Mouse (Mus musculus): ENCODE results near the gene Elk1. TPM values are rescaled to one million over a fixed set of nuclear protein-coding genes. Genes with fewer than 3 reads are reported as not detected.

Gene Elk1
- polyA plus RNA-seq (2016; fragmentation: Nextera tagmentation; extraction: Ambion mirVana): 11.1 and 12.4 TPM in 2 replicates

GRCm38 (mm10) chrX:20950191-20950880 is at the start of gene Elk1:
TSS of gene Elk1 (minus strand) at chrX:20950608.
- H3K4me1 ChIP-seq (replicated peaks): peaks cover 6% of the 10 kb centered on the region
- no peaks in the 10 kb centered on the region for H3K36me3 ChIP-seq
- WGBS: 17% methylated on average over 30 of the region's 30 CpGs
- peak; percentile 88 for DNase-seq (ENCODE audit: low spot score)
- H3K4me3 ChIP-seq: peak within 1 kb of the TSS; percentile 65
- H3K27me3 ChIP-seq (ENCODE audit: insufficient read depth, poor library complexity, severe bottlenecking): no peaks in the 10 kb centered on the region
- H3K9me3 ChIP-seq: no peaks in the 10 kb centered on the region
- peak within 1 kb of the TSS; percentile 87 for H3K27ac ChIP-seq

DNA sequence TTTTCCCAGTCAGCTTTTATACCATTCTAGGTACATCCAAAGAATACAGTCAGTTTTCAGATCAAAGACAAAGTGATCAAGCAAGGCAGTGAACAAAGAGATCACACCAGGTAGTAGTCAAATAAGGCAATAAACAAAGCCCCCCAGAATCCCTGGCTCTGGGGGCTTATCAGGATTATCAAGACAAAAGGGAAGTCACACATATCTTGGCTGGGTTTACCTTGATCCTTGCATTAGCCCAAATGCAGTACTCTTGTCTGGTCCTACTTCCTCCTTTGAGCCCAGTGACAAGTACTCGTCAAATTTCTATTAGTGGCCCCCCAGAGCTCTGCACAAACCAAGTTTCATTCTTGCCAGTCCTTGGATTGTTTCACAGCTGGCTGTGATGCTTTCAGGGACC is 30.5 kb upstream of the Elk1 start:
- no peaks in the 10 kb centered on the region for H3K27me3 ChIP-seq (ENCODE audit: insufficient read depth, poor library complexity, severe bottlenecking)
- no peak overlapping the region for H3K27ac ChIP-seq
- no peak for DNase-seq (ENCODE audit: low spot score)
- peaks cover 7% of the 10 kb centered on the region; the same call in 1 of the 2 replicates for H3K9me3 ChIP-seq
- no peak overlapping the region for H3K4me3 ChIP-seq
- WGBS: 73% methylated on average over 1 of the region's 1 CpGs
- no peaks in the 10 kb centered on the region for H3K4me1 ChIP-seq (replicated peaks)
- peaks cover 7% of the 10 kb centered on the region for H3K36me3 ChIP-seq

- 17% methylated on average over 57 of the region's 57 CpGs for WGBS
These were observed 11.3 kb upstream of the Elk1 start, which contains the start of gene Uxt for GRCm38 (mm10) chrX:20961477-20962378. TSS of gene Uxt (minus strand) at chrX:20962017.

DNA sequence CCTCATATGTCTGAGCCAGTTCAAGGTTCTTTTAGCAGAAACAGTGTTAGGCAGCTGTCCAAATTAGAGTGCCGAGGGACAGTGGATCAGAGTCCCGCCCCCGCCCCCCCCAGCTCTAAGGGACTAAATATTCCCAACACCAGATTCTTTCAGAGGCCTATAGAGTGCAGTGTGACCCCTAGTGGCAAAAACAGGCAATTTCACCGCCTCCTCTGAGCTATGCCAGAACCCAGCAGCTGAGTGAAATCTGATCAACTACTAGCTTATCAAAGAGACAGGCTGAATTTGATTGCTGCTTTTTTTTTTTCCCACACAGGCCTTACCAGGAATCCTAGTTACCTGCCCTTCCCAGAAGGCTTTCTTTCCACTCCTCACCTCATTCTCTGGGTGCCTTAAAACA is 4.4 kb downstream of the Elk1 start:
- DNase-seq (ENCODE audit: low spot score): peak; percentile 18
- WGBS: 22% methylated on average over 4 of the region's 4 CpGs
- 0 out of 2 replicates have a peak, but pooled peaks cover 3% of the 10 kb centered on the region for H3K36me3 ChIP-seq

More at GRCm38 (mm10) chrX:20961477-20962378, 11.3 kb upstream of the Elk1 start, which contains the start of gene Uxt:
- peak within 1 kb of the TSS; percentile 82 for H3K27ac ChIP-seq
- 0 out of 2 replicates have a peak, but pooled peaks cover 5% of the 10 kb centered on the region for H3K4me1 ChIP-seq (replicated peaks)
- H3K4me3 ChIP-seq: peak within 1 kb of the TSS; percentile 57
- no peaks in the 10 kb centered on the region for H3K27me3 ChIP-seq (ENCODE audit: insufficient read depth, poor library complexity, severe bottlenecking)
- H3K36me3 ChIP-seq: peaks cover 23% of the 10 kb centered on the region
- no peaks in the 10 kb centered on the region for H3K9me3 ChIP-seq
- DNase-seq (ENCODE audit: low spot score): peak; percentile 88

GRCm38 (mm10) chrX:20931963-20932362 is 18.4 kb downstream of the Elk1 start:
- H3K4me1 ChIP-seq (replicated peaks): no peaks in the 10 kb centered on the region
- peaks cover 59% of the 10 kb centered on the region for H3K36me3 ChIP-seq
- no peak for DNase-seq (ENCODE audit: low spot score)
- H3K27me3 ChIP-seq (ENCODE audit: insufficient read depth, poor library complexity, severe bottlenecking): no peaks in the 10 kb centered on the region
- no peak overlapping the region for H3K27ac ChIP-seq
- H3K9me3 ChIP-seq: peaks cover under 1% of the 10 kb centered on the region; the same call in 1 of the 2 replicates
- WGBS: 77% methylated on average over 1 of the region's 1 CpGs
- no peak overlapping the region for H3K4me3 ChIP-seq

More for the DNA sequence above, 4.4 kb downstream of the Elk1 start:
- Histone ChIP-seq H3K4me1 (replicated peaks) (peaks cover 6% of the 10 kb centered on the region), H3K27me3 (ENCODE audit: insufficient read depth, poor library complexity, severe bottlenecking) (no peaks in the 10 kb centered on the region), H3K9me3 (no peaks in the 10 kb centered on the region), H3K27ac (no peak overlapping the region), H3K4me3 (no peak overlapping the region)

DNA sequence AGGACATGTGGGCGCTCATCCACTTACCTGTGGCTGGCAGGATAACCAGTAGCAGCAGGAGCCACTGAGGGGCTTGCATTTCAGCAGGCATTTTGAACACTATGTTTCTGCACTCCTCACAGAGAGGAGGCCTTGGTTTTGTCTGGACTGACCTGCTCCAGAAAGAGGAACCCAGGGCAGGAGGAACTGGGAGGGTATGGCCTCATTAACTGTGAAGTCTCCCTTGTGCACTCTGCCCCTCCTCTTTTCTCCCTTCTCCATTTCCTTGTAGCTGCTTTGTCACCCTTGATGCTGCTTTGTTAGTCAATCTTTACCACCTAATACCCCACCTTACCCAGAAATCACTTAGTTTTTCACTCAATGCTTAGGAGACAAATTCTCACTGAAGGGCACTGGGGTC is 19.0 kb downstream of the Elk1 start, which contains the start of gene Cfp:
Cfp (minus strand) TSS at position 192 of the 400 bp plus-strand sequence.
- 100% methylated on average over 1 of the region's 1 CpGs for WGBS
- DNase-seq (ENCODE audit: low spot score): no peak
- H3K36me3 ChIP-seq: peaks cover 56% of the 10 kb centered on the region
- no peaks in the 10 kb centered on the region for H3K27me3 ChIP-seq (ENCODE audit: insufficient read depth, poor library complexity, severe bottlenecking)
- no peaks in the 10 kb centered on the region; the same call in 1 of the 2 replicates for H3K9me3 ChIP-seq
- no peak within 1 kb of the TSS for H3K4me3 ChIP-seq
- no peak within 1 kb of the TSS for H3K27ac ChIP-seq
- H3K4me1 ChIP-seq (replicated peaks): no peaks in the 10 kb centered on the region

- H3K36me3 ChIP-seq: peaks cover 49% of the 10 kb centered on the region
- no peaks in the 10 kb centered on the region; the same call in 1 of the 2 replicates for H3K9me3 ChIP-seq
- WGBS: 94% methylated on average over 1 of the region's 1 CpGs
- H3K4me1 ChIP-seq (replicated peaks): no peaks in the 10 kb centered on the region
- no peak for DNase-seq (ENCODE audit: low spot score)
- no peak overlapping the region for H3K27ac ChIP-seq
- H3K27me3 ChIP-seq (ENCODE audit: insufficient read depth, poor library complexity, severe bottlenecking): no peaks in the 10 kb centered on the region
- no peak overlapping the region for H3K4me3 ChIP-seq
These were observed 20.5 kb downstream of the Elk1 start for GRCm38 (mm10) chrX:20929859-20930258.

GRCm38 (mm10) chrX:20924976-20925375 is 25.4 kb downstream of the Elk1 start:
- H3K4me3 ChIP-seq: no peak overlapping the region
- H3K27me3 ChIP-seq (ENCODE audit: insufficient read depth, poor library complexity, severe bottlenecking): peaks cover under 1% of the 10 kb centered on the region; the same call in 1 of the 2 replicates
- H3K27ac ChIP-seq: no peak overlapping the region
- peaks cover 29% of the 10 kb centered on the region for H3K36me3 ChIP-seq
- H3K4me1 ChIP-seq (replicated peaks): peaks cover 5% of the 10 kb centered on the region; the same call in 1 of the 2 replicates
- no peak for DNase-seq (ENCODE audit: low spot score)
- peaks cover 8% of the 10 kb centered on the region; the same call in 1 of the 2 replicates for H3K9me3 ChIP-seq

GRCm38 (mm10) chrX:20923506-20923905 is 26.9 kb downstream of the Elk1 start:
- Histone ChIP-seq H3K9me3 (peaks cover 8% of the 10 kb centered on the region; the same call in 1 of the 2 replicates), H3K4me3 (no peak overlapping the region)

DNA sequence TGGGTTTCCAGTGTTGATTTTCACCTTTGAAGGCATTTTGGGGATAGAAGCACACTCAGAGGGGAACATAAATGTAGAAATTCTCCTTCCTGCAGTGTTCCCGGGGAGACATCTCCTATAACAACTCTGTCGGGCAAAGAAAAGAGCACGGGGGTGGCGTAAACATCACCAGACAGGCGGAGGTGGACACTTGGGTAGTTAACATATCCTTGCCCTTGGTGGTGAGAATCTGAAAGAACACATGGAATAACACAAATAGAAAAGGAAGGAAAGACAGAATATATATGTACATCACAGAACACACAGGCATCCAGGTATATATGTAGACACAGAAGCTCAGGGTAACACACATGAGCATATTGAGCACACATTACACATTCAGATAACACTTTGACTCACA is 29.0 kb downstream of the Elk1 start:
- H3K4me3 ChIP-seq: peak overlapping the region; percentile 54
- H3K27ac ChIP-seq: no peak overlapping the region
- 0 out of 2 replicates have a peak, but pooled peaks cover 9% of the 10 kb centered on the region for H3K36me3 ChIP-seq
- H3K9me3 ChIP-seq: peaks cover 8% of the 10 kb centered on the region; the same call in 1 of the 2 replicates
- peaks cover 11% of the 10 kb centered on the region; the same call in 1 of the 2 replicates for H3K27me3 ChIP-seq (ENCODE audit: insufficient read depth, poor library complexity, severe bottlenecking)
- peaks cover 5% of the 10 kb centered on the region; the same call in 1 of the 2 replicates for H3K4me1 ChIP-seq (replicated peaks)
- DNase-seq (ENCODE audit: low spot score): no peak
- WGBS: 39% methylated on average over 5 of the region's 5 CpGs

More at GRCm38 (mm10) chrX:20923506-20923905, 26.9 kb downstream of the Elk1 start:
- Histone ChIP-seq H3K36me3 (peaks cover 27% of the 10 kb centered on the region), H3K27ac (no peak overlapping the region), H3K4me1 (replicated peaks) (peaks cover 5% of the 10 kb centered on the region; the same call in 1 of the 2 replicates), H3K27me3 (ENCODE audit: insufficient read depth, poor library complexity, severe bottlenecking) (peaks cover 11% of the 10 kb centered on the region; the same call in 1 of the 2 replicates)
- 79% methylated on average over 1 of the region's 1 CpGs for WGBS
- no peak for DNase-seq (ENCODE audit: low spot score)

DNA sequence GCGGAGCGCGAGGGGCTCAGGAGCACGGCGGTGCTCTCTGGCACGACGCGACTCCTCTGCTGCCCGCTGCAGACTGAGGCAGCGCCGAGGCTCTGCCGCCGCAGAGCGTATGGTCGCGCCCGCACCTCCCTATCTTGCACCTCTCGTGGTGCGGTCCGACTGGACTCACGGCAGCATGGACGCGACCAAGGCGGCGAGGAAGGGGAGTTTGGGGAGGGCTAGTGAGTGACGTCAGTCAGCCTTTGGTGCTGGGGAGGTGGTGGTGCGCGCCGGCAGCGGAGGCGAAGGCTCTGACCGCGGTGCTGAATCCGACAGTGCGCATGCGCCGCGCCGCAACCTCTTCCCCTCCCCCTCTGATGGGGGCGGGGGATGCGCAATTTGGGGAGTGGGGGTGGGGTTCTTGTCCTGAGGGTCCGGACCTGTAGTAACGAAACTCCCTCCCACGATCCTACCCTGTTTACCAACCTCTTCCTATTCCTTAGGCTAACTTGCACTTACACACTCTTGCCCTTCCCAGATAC is 29.5 kb downstream of the Elk1 start, which contains the start of gene Syn1:
Syn1 (minus strand) TSS at position 161 of the 521 bp plus-strand sequence.
- H3K9me3 ChIP-seq: peaks cover 8% of the 10 kb centered on the region; the same call in 1 of the 2 replicates
- H3K27me3 ChIP-seq (ENCODE audit: insufficient read depth, poor library complexity, severe bottlenecking): peaks cover 11% of the 10 kb centered on the region; the same call in 1 of the 2 replicates
- WGBS: 12% methylated on average over 44 of the region's 44 CpGs
- peak within 1 kb of the TSS; percentile 79 for H3K27ac ChIP-seq
- peaks cover 5% of the 10 kb centered on the region; the same call in 1 of the 2 replicates for H3K4me1 ChIP-seq (replicated peaks)
- 0 out of 2 replicates have a peak, but pooled peaks cover 9% of the 10 kb centered on the region for H3K36me3 ChIP-seq
- peak; percentile 84 for DNase-seq (ENCODE audit: low spot score)
- peak within 1 kb of the TSS; percentile 54 for H3K4me3 ChIP-seq
